Mouse (Mus musculus) liver, embryonic 14.5 days (tissue): Measurements from ENCODE around the gene Thsd4. TPM values are rescaled to one million over a fixed set of nuclear protein-coding genes. Genes with fewer than 3 reads are reported as not detected.

Experiments used
- ATAC-seq: fragments of 200-750 bp; cut with Nextera tagmentation; 2 replicates; pipeline ENCODE4 v1.8.0; 2017; ENCODE audit warnings: moderate number of reproducible peaks, mild to moderate bottlenecking, moderate library complexity; ENCODE audit not compliant: insufficient read depth
- DNase-seq, 3 experiments: peaks; one replicate each; pipeline ENCODE4 v3.0.0-alpha.2; 2012 to 2013; ENCODE audit warnings: low read depth in 3 of 3, low spot score in 3 of 3
- H3K27ac ChIP-seq: fragments of 300-500 bp; sonication (generic); 2 replicates; pipeline ENCODE4 v1.5.1; 2014; ENCODE audit warnings: moderate library complexity, mild to moderate bottlenecking, control low read depth, inconsistent platforms
- H3K27me3 ChIP-seq: fragments of 300-500 bp; sonication (generic); 2 replicates; pipeline ENCODE4 v1.6.1; 2014; ENCODE audit warnings: mild to moderate bottlenecking, low read length, moderate library complexity; ENCODE audit not compliant: control insufficient read depth, insufficient read depth
- H3K36me3 ChIP-seq: fragments of 300-500 bp; sonication (generic); replicated peaks from 2 replicates; pipeline ENCODE4 v1.6.1; 2014; ENCODE audit warnings: low read depth; ENCODE audit not compliant: control insufficient read depth, insufficient read depth
- H3K4me1 ChIP-seq, 2 experiments: fragments of 200-500 bp in 1 of 2; fragments of 300-500 bp in 1 of 2; sonication (generic) in 1 of 2; replicated peaks; 2 replicates each; pipeline ENCODE4 v1.6.1; 2012 to 2014; ENCODE audit warnings: antibody characterized with exemption in 1 of 2, inconsistent platforms in 1 of 2, low read length in 1 of 2; ENCODE audit not compliant: control insufficient read depth in 2 of 2, insufficient read depth in 2 of 2
- H3K4me2 ChIP-seq: fragments of 300-500 bp; sonication (generic); 2 replicates; pipeline ENCODE4 v1.6.1; 2014; ENCODE audit warnings: low read depth, mild to moderate bottlenecking, control low read depth, moderate library complexity
- H3K4me3 ChIP-seq, 2 experiments: fragments of 200-500 bp in 1 of 2; fragments of 300-500 bp in 1 of 2; sonication (generic) in 1 of 2; 2 replicates each; pipeline ENCODE4 v1.5.1; 2012 to 2014; ENCODE audit warnings: low read depth in 2 of 2, low read length in 2 of 2, mild to moderate bottlenecking in 2 of 2, control low read depth in 1 of 2, inconsistent platforms in 1 of 2, moderate library complexity in 1 of 2; ENCODE audit not compliant: insufficient read depth in 1 of 2
- H3K9ac ChIP-seq: fragments of 300-500 bp; sonication (generic); replicated peaks from 2 replicates; pipeline ENCODE4 v1.6.1; 2014; ENCODE audit warnings: mild to moderate bottlenecking, control low read depth, moderate library complexity
- H3K9me3 ChIP-seq: fragments of 300-500 bp; sonication (generic); 2 replicates; pipeline ENCODE4 v1.6.1; 2016; ENCODE audit warnings: low read length, mixed read lengths; ENCODE audit not compliant: control insufficient read depth
- CTCF ChIP-seq: IDR thresholded peaks from 2 replicates; pipeline ENCODE4 v1.5.1; 2016; ENCODE audit warnings: antibody characterized with exemption, low read depth, control low read depth
- EP300 ChIP-seq: IDR thresholded peaks from 2 replicates; pipeline ENCODE4 v1.6.1; 2016; ENCODE audit warnings: antibody characterized with exemption, low read depth
- WGBS: fragments of 180-500 bp; shearing (Covaris S2); extraction: QIAGEN DNeasy Blood & Tissue Kit; methylation state at CpG from one replicate; pipeline ENCODE4 v1.1.7; 2014; ENCODE audit not compliant: insufficient replicate concordance; 5-methylcytosine and 5-hydroxymethylcytosine counted together
- polyA plus RNA-seq, 2 experiments: library from polyadenylated mRNA; depleted of rRNA in 1 of 2; stranded (reverse) in 1 of 2; unstranded in 1 of 2; fragments of >200 nt; fragmentation: Nextera tagmentation in 1 of 2; extraction: Ambion mirVana in 1 of 2; gene quantifications; 2 replicates each; pipeline versions ENCODE4 v1.2.1 to v1.2.3; 2012 to 2014

Gene Thsd4
- polyA plus RNA-seq, 2 experiments = 0.43 to 0.48 TPM

GRCm38 (mm10) chr9:60504378-60505285, 17.2 kb downstream of the Thsd4 start:
- H3K4me3 ChIP-seq = no peak overlapping the region
- ATAC-seq (no peak), DNase-seq (no peak)
- no peak for TF ChIP-seq CTCF
- no peak for TF ChIP-seq EP300
- H3K27me3 ChIP-seq = no peaks in the 10 kb centered on the region
- H3K36me3 ChIP-seq = no peaks in the 10 kb centered on the region
- no peak overlapping the region for H3K4me2 ChIP-seq
- no peaks in the 10 kb centered on the region for H3K9me3 ChIP-seq
- WGBS = 39% methylated on average over 14 of the region's 14 CpGs
- no peak overlapping the region for H3K27ac ChIP-seq
- H3K4me1 ChIP-seq = peaks cover 0 to 3% of the 10 kb centered on the region in 2 experiments; a peak in 1 of 4 replicates
- H3K9ac ChIP-seq = no peak overlapping the region

GRCm38 (mm10) chr9:60502220-60502619, 19.6 kb downstream of the Thsd4 start:
- Histone ChIP-seq H3K27ac (no peak overlapping the region), H3K9me3 (no peaks in the 10 kb centered on the region), H3K36me3 (no peaks in the 10 kb centered on the region), H3K4me3 (no peak overlapping the region), H3K9ac (no peak overlapping the region), H3K27me3 (no peaks in the 10 kb centered on the region), H3K4me2 (no peak overlapping the region), H3K4me1 (peaks cover 0 to 3% of the 10 kb centered on the region in 2 experiments; a peak in 1 of 4 replicates)
- WGBS = 58% methylated on average over 6 of the region's 6 CpGs
- ATAC-seq = no peak
- no peak for DNase-seq
- TF ChIP-seq CTCF = no peak
- no peak for TF ChIP-seq EP300

DNA sequence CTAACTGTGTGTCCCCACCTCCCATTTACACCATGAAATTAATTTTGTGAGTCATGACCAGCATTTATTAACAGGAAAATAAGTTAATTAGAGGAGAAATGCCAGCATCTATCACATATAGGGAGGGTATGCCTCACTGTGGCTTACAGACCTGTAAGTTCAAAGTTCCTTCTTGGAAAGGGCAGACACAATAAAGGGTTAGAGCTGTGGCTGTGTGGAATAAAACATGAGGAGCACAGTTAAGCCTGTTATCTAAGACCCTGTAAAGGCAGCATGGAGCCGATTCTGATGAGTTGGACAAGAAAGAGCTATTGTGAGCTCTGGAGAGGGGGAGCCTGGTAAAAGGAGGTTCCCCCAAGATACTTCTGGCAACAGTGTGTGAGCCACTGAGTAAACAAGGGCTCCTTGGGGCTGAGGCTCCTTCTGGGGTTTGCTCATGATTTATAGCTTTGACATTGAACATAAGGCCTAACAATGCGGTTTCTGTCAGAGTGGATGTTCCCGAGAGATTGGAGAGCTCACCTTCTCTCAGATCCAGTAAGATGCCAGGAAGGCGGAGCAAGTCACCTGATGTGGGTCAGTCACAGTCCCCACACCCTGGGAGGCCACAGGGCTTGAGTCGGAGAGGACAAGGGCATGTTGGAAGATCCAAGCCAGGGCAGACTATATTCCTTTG, 20.2 kb downstream of the Thsd4 start:
- Histone ChIP-seq H3K27ac (no peak overlapping the region), H3K9ac (no peak overlapping the region), H3K9me3 (no peaks in the 10 kb centered on the region), H3K4me1 (peaks cover 0 to 3% of the 10 kb centered on the region in 2 experiments; a peak in 1 of 4 replicates), H3K4me2 (no peak overlapping the region), H3K4me3 (no peak overlapping the region), H3K36me3 (no peaks in the 10 kb centered on the region), H3K27me3 (no peaks in the 10 kb centered on the region)
- TF ChIP-seq CTCF (no peak), EP300 (no peak)
- ATAC-seq (no peak), DNase-seq (no peak)
- WGBS = 70% methylated on average over 5 of the region's 5 CpGs

- H3K4me1 ChIP-seq = peaks cover 0 to 2% of the 10 kb centered on the region in 2 experiments; a peak in 1 of 4 replicates
- ATAC-seq = no peak
- H3K27me3 ChIP-seq = no peaks in the 10 kb centered on the region
- H3K36me3 ChIP-seq = no peaks in the 10 kb centered on the region
- no peak overlapping the region for H3K4me3 ChIP-seq
- H3K27ac ChIP-seq = no peak overlapping the region
- H3K4me2 ChIP-seq = no peak overlapping the region
- no peaks in the 10 kb centered on the region for H3K9me3 ChIP-seq
- no peak overlapping the region for H3K9ac ChIP-seq
- 52% methylated on average over 16 of the region's 16 CpGs for WGBS
- no peak for DNase-seq
- TF ChIP-seq CTCF = no peak
- TF ChIP-seq EP300 = no peak
Measured at GRCm38 (mm10) chr9:60492275-60492974, 29.4 kb downstream of the Thsd4 start.
